Mouse (Mus musculus) kidney, adult 9 months (tissue): Measurements from ENCODE around the gene Tbc1d5.

Experiments
- DNase-seq: peaks from one replicate; pipeline ENCODE4 v3.0.0; 2022

Tbc1d5 gene

GRCm38 (mm10) chr17:50874067-50874466 lies 305.1 kb downstream of the Tbc1d5 start:
- no peak for DNase-seq

GRCm38 (mm10) chr17:50872600-50872999 lies 306.6 kb downstream of the Tbc1d5 start:
- no peak for DNase-seq

- no peak for DNase-seq
Observed at GRCm38 (mm10) chr17:50867297-50867696, 311.9 kb downstream of the Tbc1d5 start.

GRCm38 (mm10) chr17:50864781-50865180 lies 314.4 kb downstream of the Tbc1d5 start:
- DNase-seq = no peak

- peak; percentile 22 for DNase-seq
Observed at GRCm38 (mm10) chr17:50853220-50853619, 325.9 kb downstream of the Tbc1d5 start.

GRCm38 (mm10) chr17:50851382-50851781 lies 327.8 kb downstream of the Tbc1d5 start:
- DNase-seq = no peak

- DNase-seq = peak; percentile 33
Observed at GRCm38 (mm10) chr17:50814089-50814488, 365.1 kb downstream of the Tbc1d5 start.

GRCm38 (mm10) chr17:50813580-50813979 lies 365.6 kb downstream of the Tbc1d5 start:
- no peak for DNase-seq

- no peak for DNase-seq
Observed at GRCm38 (mm10) chr17:50805631-50806030, 373.5 kb downstream of the Tbc1d5 start.

GRCm38 (mm10) chr17:50803234-50803633 lies 375.9 kb downstream of the Tbc1d5 start:
- DNase-seq = no peak

GRCm38 (mm10) chr17:50802380-50802779 lies 376.8 kb downstream of the Tbc1d5 start:
- no peak for DNase-seq

- DNase-seq = peak; percentile 61
Observed at GRCm38 (mm10) chr17:50795445-50796095, 383.6 kb downstream of the Tbc1d5 start.

- no peak for DNase-seq
Observed at GRCm38 (mm10) chr17:50791671-50792070, 387.5 kb downstream of the Tbc1d5 start.

GRCm38 (mm10) chr17:50788835-50789234 lies 390.3 kb downstream of the Tbc1d5 start:
- no peak for DNase-seq

- DNase-seq = no peak
Observed at GRCm38 (mm10) chr17:50775247-50775646, 403.9 kb downstream of the Tbc1d5 start.

- no peak for DNase-seq
Observed at GRCm38 (mm10) chr17:50764387-50764786, 414.8 kb downstream of the Tbc1d5 start.

- DNase-seq = peak; percentile 7
Observed at GRCm38 (mm10) chr17:50763407-50763806, 415.7 kb downstream of the Tbc1d5 start.

GRCm38 (mm10) chr17:50762231-50762630 lies 416.9 kb downstream of the Tbc1d5 start:
- DNase-seq = no peak

- DNase-seq = no peak
Observed at GRCm38 (mm10) chr17:50761082-50761481, 418.1 kb downstream of the Tbc1d5 start.

- peak; percentile 42 for DNase-seq
Observed at GRCm38 (mm10) chr17:50753356-50754138, 425.6 kb downstream of the Tbc1d5 start.

GRCm38 (mm10) chr17:50752753-50753152 lies 426.4 kb downstream of the Tbc1d5 start:
- no peak for DNase-seq

GRCm38 (mm10) chr17:50751911-50752310 lies 427.2 kb downstream of the Tbc1d5 start:
- DNase-seq = no peak

- DNase-seq = no peak
Observed at GRCm38 (mm10) chr17:50750874-50751273, 428.3 kb downstream of the Tbc1d5 start.

- no peak for DNase-seq
Observed at GRCm38 (mm10) chr17:50741386-50741785, 437.8 kb downstream of the Tbc1d5 start.
